Mouse (Mus musculus): ENCODE data around the gene Pitpnm1. TPM values are rescaled to one million over a fixed set of nuclear protein-coding genes. Genes with fewer than 3 reads are reported as not detected.
A peak's percentile ranks its signal among the peaks of the same experiment; 100 is the strongest.

The Pitpnm1 gene
- polyA plus RNA-seq, 1 experiment from 2014 or later: 87.3 TPM

- Histone ChIP-seq H3K27ac (ENCODE audit: low read depth, low read length) (no peak overlapping the region), H3K36me3 (ENCODE audit: control insufficient read depth, insufficient read depth, low read length) (peaks cover 9% of the 10 kb centered on the region), H3K4me3 (ENCODE audit: low read length) (no peak overlapping the region), H3K9me3 (ENCODE audit: control insufficient read depth, low read length) (no peaks in the 10 kb centered on the region), H3K9ac (ENCODE audit: low read depth, low read length) (no peak overlapping the region), H3K4me1 (ENCODE audit: control insufficient read depth, insufficient read depth, low read depth, low read length) (peaks cover 20% of the 10 kb centered on the region), H3K4me2 (ENCODE audit: low read length) (peak overlapping the region; percentile 76), H3K27me3 (replicated peaks; ENCODE audit: control insufficient read depth, insufficient read depth, low read length) (no peaks in the 10 kb centered on the region)
- ATAC-seq: no peak
- 97% methylated on average over 17 of the region's 17 CpGs for WGBS
Measured at GRCm38 (mm10) chr19:4149764-4150461, 50.1 kb downstream of the Pitpnm1 start.

- no peaks in the 10 kb centered on the region for H3K9me3 ChIP-seq (ENCODE audit: control insufficient read depth, low read length)
- no peak overlapping the region for H3K27ac ChIP-seq (ENCODE audit: low read depth, low read length)
- no peak overlapping the region for H3K4me3 ChIP-seq (ENCODE audit: low read length)
- no peak overlapping the region for H3K9ac ChIP-seq (ENCODE audit: low read depth, low read length)
- H3K36me3 ChIP-seq (ENCODE audit: control insufficient read depth, insufficient read depth, low read length): peaks cover 10% of the 10 kb centered on the region
- ATAC-seq: no peak
- 91% methylated on average over 22 of the region's 22 CpGs for WGBS
- no peaks in the 10 kb centered on the region for H3K27me3 ChIP-seq (replicated peaks; ENCODE audit: control insufficient read depth, insufficient read depth, low read length)
- peaks cover 20% of the 10 kb centered on the region for H3K4me1 ChIP-seq (ENCODE audit: control insufficient read depth, insufficient read depth, low read depth, low read length)
- no peak overlapping the region for H3K4me2 ChIP-seq (ENCODE audit: low read length)
Measured at GRCm38 (mm10) chr19:4150567-4151487, 51.0 kb downstream of the Pitpnm1 start.

- Histone ChIP-seq H3K4me2 (ENCODE audit: low read length) (no peak overlapping the region), H3K4me1 (ENCODE audit: control insufficient read depth, insufficient read depth, low read depth, low read length) (peaks cover 20% of the 10 kb centered on the region), H3K4me3 (ENCODE audit: low read length) (no peak overlapping the region), H3K27me3 (replicated peaks; ENCODE audit: control insufficient read depth, insufficient read depth, low read length) (no peaks in the 10 kb centered on the region), H3K36me3 (ENCODE audit: control insufficient read depth, insufficient read depth, low read length) (peaks cover 16% of the 10 kb centered on the region), H3K27ac (ENCODE audit: low read depth, low read length) (no peak overlapping the region), H3K9me3 (ENCODE audit: control insufficient read depth, low read length) (no peaks in the 10 kb centered on the region), H3K9ac (ENCODE audit: low read depth, low read length) (no peak overlapping the region)
- WGBS: 74% methylated on average over 5 of the region's 5 CpGs
- no peak for ATAC-seq
Measured at GRCm38 (mm10) chr19:4151488-4151860, 51.7 kb downstream of the Pitpnm1 start.

GRCm38 (mm10) chr19:4151898-4152297, 52.1 kb downstream of the Pitpnm1 start:
- no peak for ATAC-seq
- Histone ChIP-seq H3K9me3 (ENCODE audit: control insufficient read depth, low read length) (no peaks in the 10 kb centered on the region), H3K4me2 (ENCODE audit: low read length) (no peak overlapping the region), H3K4me1 (ENCODE audit: control insufficient read depth, insufficient read depth, low read depth, low read length) (peaks cover 20% of the 10 kb centered on the region), H3K27me3 (replicated peaks; ENCODE audit: control insufficient read depth, insufficient read depth, low read length) (no peaks in the 10 kb centered on the region), H3K4me3 (ENCODE audit: low read length) (no peak overlapping the region), H3K36me3 (ENCODE audit: control insufficient read depth, insufficient read depth, low read length) (peaks cover 19% of the 10 kb centered on the region), H3K27ac (ENCODE audit: low read depth, low read length) (no peak overlapping the region), H3K9ac (ENCODE audit: low read depth, low read length) (no peak overlapping the region)
- whole genome bisulfite sequencing: 87% methylated on average over 5 of the region's 5 CpGs

- Histone ChIP-seq H3K27me3 (replicated peaks; ENCODE audit: control insufficient read depth, insufficient read depth, low read length) (no peaks in the 10 kb centered on the region), H3K9ac (ENCODE audit: low read depth, low read length) (no peak overlapping the region), H3K4me2 (ENCODE audit: low read length) (no peak overlapping the region), H3K36me3 (ENCODE audit: control insufficient read depth, insufficient read depth, low read length) (peaks cover 24% of the 10 kb centered on the region), H3K4me1 (ENCODE audit: control insufficient read depth, insufficient read depth, low read depth, low read length) (peaks cover 19% of the 10 kb centered on the region), H3K27ac (ENCODE audit: low read depth, low read length) (peak overlapping the region; percentile 23; the same call in 1 of the 2 replicates), H3K9me3 (ENCODE audit: control insufficient read depth, low read length) (no peaks in the 10 kb centered on the region), H3K4me3 (ENCODE audit: low read length) (no peak overlapping the region)
- WGBS: 82% methylated on average over 8 of the region's 8 CpGs
- no peak for ATAC-seq
Measured at GRCm38 (mm10) chr19:4152445-4153231, 52.8 kb downstream of the Pitpnm1 start.

GRCm38 (mm10) chr19:4153232-4153654, 53.4 kb downstream of the Pitpnm1 start, which contains the start of gene Ptprcap:
Gene Ptprcap, plus strand, starts transcription at chr19:4153604.
- peaks cover 30% of the 10 kb centered on the region for H3K36me3 ChIP-seq (ENCODE audit: control insufficient read depth, insufficient read depth, low read length)
- H3K4me1 ChIP-seq (ENCODE audit: control insufficient read depth, insufficient read depth, low read depth, low read length): peaks cover 13% of the 10 kb centered on the region
- no peak for ATAC-seq
- H3K4me3 ChIP-seq (ENCODE audit: low read length): no peak within 1 kb of the TSS
- no peaks in the 10 kb centered on the region for H3K9me3 ChIP-seq (ENCODE audit: control insufficient read depth, low read length)
- peak within 1 kb of the TSS; percentile 34; the same call in 1 of the 2 replicates for H3K27ac ChIP-seq (ENCODE audit: low read depth, low read length)
- no peaks in the 10 kb centered on the region for H3K27me3 ChIP-seq (replicated peaks; ENCODE audit: control insufficient read depth, insufficient read depth, low read length)
- no peak within 1 kb of the TSS for H3K9ac ChIP-seq (ENCODE audit: low read depth, low read length)
- 75% methylated on average over 11 of the region's 11 CpGs for WGBS
- H3K4me2 ChIP-seq (ENCODE audit: low read length): no peak within 1 kb of the TSS; the same call in 1 of the 2 replicates

- Histone ChIP-seq H3K27me3 (replicated peaks; ENCODE audit: control insufficient read depth, insufficient read depth, low read length) (no peaks in the 10 kb centered on the region), H3K36me3 (ENCODE audit: control insufficient read depth, insufficient read depth, low read length) (peaks cover 43% of the 10 kb centered on the region), H3K9ac (ENCODE audit: low read depth, low read length) (no peak overlapping the region; the same call in 1 of the 2 replicates), H3K27ac (ENCODE audit: low read depth, low read length) (no peak overlapping the region), H3K4me1 (ENCODE audit: control insufficient read depth, insufficient read depth, low read depth, low read length) (peaks cover 7% of the 10 kb centered on the region), H3K4me2 (ENCODE audit: low read length) (no peak overlapping the region), H3K9me3 (ENCODE audit: control insufficient read depth, low read length) (no peaks in the 10 kb centered on the region), H3K4me3 (ENCODE audit: low read length) (no peak overlapping the region)
- WGBS: 82% methylated on average over 13 of the region's 13 CpGs
- no peak for ATAC-seq
Measured at GRCm38 (mm10) chr19:4154437-4155222, 54.8 kb downstream of the Pitpnm1 start.

GRCm38 (mm10) chr19:4155223-4156072, 55.6 kb downstream of the Pitpnm1 start:
- Histone ChIP-seq H3K4me2 (ENCODE audit: low read length) (no peak overlapping the region), H3K9ac (ENCODE audit: low read depth, low read length) (no peak overlapping the region), H3K4me3 (ENCODE audit: low read length) (no peak overlapping the region), H3K27ac (ENCODE audit: low read depth, low read length) (no peak overlapping the region), H3K4me1 (ENCODE audit: control insufficient read depth, insufficient read depth, low read depth, low read length) (no peaks in the 10 kb centered on the region), H3K9me3 (ENCODE audit: control insufficient read depth, low read length) (no peaks in the 10 kb centered on the region), H3K27me3 (replicated peaks; ENCODE audit: control insufficient read depth, insufficient read depth, low read length) (no peaks in the 10 kb centered on the region), H3K36me3 (ENCODE audit: control insufficient read depth, insufficient read depth, low read length) (peaks cover 45% of the 10 kb centered on the region)
- ATAC-seq: no peak
- WGBS: 67% methylated on average over 6 of the region's 6 CpGs
